Mouse (Mus musculus) forelimb bud, embryonic 11.5 days (tissue): Measurements from ENCODE around the gene Rnf32.

Experiments used
- DNase-seq: peaks from one replicate; pipeline ENCODE4 v3.0.0-alpha.2; 2012; ENCODE audit warnings: low read depth, low spot score

The Rnf32 gene

GRCm38 (mm10) chr5:29273426-29273825 is 77.6 kb downstream of the Rnf32 start:
- no peak for DNase-seq

DNA sequence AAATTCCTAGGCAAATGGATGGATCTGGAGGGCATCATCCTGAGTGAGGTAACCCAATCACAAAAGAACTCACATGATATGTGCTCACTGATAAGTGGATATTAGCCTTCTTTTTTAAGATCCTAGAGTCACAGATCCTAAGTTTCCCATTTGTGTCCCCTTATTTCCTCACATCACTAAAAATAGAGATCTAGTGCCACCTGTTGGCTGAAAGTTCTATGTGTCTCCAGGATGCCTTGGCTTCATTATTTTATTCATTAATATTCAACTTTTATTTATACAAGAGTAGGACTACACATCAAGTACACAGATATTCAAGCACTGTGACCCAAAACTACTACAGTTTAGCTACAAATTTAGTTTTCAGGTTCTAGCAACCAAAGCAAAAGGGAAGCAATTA is 79.0 kb downstream of the Rnf32 start:
- peak; percentile 12 for DNase-seq
